Mouse (Mus musculus): ENCODE results near the gene Pkp4.
"Not testable (repeated sequence)": the region's sequence is repeated elsewhere in the genome, so short reads cannot be mapped to it uniquely, and the experiment has no call there.

Pkp4 gene

DNA sequence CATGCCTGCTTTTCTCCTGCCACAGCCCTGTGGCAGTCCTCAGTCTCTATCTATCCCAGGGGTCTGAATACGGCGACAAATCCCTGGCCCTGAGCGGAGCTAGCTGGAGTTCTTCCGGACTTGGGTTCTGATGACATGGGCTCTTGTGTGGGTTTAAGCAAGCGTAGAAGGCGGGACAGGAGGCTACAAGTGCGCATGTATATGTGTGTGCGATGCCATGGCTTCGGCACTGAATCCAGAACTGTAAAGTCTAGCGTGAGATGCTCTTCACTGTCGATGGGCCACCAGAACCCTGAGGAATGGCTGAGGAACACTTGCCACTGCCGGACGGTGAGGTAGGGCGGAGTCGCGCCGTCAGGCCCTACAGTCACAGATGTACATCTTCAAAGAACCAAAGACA lies 222.6 kb downstream of the Pkp4 start:
- DNase-seq (ENCODE audit: low read depth, low spot score), result no peak

DNA sequence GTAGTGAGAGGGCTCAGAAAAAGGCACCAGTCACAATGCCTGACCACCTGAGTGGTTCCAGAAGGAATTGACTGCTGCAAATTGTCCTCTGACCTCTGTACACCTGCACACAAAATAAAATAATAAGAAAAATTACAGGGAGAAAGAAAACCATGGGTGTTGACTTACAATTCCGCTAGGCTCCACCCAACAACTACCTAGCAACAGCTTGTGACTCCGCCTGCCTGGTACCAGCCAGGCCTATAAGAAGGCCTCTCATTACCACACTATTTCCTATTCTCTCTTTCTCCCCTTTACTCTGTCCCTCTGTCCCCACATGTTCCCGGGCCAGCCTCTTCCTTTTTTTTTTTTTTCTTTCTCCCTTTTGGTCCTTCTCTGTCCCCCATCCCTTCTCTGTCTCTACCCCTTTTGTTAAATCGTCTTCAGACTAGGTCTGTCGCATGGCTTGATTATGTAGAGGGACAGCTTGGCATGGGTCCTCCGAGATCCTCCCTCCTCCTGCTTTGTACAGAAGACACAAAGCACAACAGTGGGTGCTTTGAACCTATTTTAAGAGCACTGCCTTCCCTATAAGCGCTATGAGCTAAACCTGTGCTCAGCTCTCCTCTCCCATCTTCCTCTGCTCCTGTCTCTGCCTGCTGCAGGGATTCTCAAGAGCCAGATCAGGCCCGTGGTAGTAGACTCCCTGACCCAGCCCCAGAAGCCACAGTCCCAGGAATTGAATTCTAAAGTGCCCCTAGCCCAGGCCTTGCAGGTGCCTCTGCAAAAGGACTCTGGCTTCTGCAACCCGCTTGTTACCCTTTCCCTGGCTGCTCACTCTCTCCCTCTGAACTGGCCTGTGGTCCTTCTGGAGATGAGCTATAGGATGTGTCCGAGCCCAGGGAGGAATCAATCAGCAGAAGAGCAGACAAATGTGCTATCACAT lies 223.5 kb downstream of the Pkp4 start:
- DNase-seq (ENCODE audit: low read depth, low spot score), result no peak

GRCm38 (mm10) chr2:59385211-59385935 lies 224.7 kb downstream of the Pkp4 start:
- no peak for DNase-seq (ENCODE audit: low read depth, low spot score)

GRCm38 (mm10) chr2:59389971-59390370 lies 229.3 kb downstream of the Pkp4 start:
- no peak for DNase-seq (ENCODE audit: low read depth, low spot score)

DNA sequence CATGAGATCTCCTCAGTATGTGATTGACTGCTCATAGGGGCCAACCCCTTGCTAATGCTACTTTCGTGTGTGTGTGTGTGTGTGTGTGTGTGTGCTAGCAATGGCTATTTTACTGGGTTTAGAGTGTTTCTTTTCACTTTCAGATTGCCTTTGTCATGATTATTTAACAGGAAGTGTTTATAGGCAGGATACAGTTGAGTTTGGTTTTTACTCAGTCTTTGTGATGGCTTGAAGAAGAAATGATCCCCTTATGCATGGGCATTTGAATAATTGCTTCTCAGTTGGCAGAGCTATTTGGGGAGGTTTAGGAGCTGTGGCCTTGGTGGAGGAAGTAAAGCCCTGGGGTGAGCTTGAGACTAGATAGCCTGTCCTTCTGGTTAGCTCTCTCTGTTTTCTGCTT lies 232.5 kb downstream of the Pkp4 start:
- peak; percentile 15 for DNase-seq (ENCODE audit: low read depth, low spot score)

- DNase-seq (ENCODE audit: low read depth, low spot score), result no peak
Measured at GRCm38 (mm10) chr2:59394651-59395050, 234.0 kb downstream of the Pkp4 start.

DNA sequence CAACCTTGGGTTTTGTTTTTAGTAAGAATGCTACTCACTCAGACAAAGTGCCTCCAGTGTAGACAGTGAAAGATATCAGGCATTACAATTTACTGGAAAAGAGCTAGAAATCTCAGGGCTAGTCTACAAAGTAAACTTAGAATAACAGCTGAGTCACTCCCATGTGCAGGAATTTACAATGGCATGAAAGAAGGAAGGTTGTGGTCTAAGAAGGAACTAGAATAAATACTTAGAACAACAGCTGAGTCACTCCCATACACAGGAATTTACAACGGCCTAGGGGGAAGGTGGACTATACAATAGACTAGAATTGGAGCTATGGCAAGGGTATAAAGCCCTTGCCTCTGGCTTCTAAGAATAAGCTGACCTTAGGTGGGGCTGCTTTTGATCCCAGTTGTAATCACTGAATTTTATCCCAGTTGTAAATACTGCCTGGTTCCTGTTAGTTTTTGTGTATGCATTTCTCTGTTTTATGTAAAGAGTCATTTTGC lies 234.6 kb downstream of the Pkp4 start:
- DNase-seq (ENCODE audit: low read depth, low spot score), result not testable (repeated sequence)

DNA sequence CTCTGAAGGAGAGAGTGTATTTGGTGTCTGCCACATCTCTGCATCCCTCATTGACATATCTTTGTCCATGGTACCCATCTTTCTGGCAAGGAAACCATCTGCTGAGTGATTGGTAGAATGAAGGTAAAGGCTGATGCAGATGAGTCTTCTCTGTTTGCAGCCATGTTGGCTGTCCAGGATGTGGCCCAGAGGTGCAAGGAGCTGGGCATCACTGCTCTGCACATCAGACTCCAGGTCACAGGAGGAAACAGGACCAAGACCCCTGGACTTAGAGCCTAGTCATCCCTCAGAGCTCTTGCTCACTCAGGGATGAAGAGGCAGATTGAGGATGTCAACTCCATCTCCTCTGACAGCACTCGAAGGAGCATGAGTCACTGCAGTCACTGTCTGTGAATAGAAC lies 235.9 kb downstream of the Pkp4 start:
- DNase-seq (ENCODE audit: low read depth, low spot score), result no peak

- no peak for DNase-seq (ENCODE audit: low read depth, low spot score)
Measured at GRCm38 (mm10) chr2:59397531-59397930, 236.9 kb downstream of the Pkp4 start.

DNA sequence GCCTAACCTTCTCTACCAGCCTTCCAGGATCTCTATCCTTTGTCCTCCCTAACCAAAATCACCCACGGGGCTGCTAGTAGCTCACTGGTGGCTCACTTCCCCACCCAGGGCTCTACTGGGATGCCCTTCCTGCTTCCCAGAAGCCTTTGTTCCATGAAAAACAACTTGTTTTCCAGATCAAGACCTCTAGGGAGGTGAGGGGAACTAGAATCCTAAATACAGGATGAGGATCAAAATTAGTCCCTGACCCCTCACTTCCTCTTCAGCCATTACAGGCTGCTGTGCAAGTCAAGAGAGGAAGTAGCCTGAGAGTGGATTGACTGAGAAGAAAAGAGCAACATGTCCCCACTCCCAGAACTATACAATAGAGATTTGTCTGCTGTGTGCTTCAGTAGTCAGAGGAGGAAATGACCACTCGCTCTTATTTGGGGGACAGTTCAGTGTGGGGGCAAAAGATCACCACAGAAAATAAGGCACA lies 240.3 kb downstream of the Pkp4 start:
- DNase-seq (ENCODE audit: low read depth, low spot score), result no peak

DNA sequence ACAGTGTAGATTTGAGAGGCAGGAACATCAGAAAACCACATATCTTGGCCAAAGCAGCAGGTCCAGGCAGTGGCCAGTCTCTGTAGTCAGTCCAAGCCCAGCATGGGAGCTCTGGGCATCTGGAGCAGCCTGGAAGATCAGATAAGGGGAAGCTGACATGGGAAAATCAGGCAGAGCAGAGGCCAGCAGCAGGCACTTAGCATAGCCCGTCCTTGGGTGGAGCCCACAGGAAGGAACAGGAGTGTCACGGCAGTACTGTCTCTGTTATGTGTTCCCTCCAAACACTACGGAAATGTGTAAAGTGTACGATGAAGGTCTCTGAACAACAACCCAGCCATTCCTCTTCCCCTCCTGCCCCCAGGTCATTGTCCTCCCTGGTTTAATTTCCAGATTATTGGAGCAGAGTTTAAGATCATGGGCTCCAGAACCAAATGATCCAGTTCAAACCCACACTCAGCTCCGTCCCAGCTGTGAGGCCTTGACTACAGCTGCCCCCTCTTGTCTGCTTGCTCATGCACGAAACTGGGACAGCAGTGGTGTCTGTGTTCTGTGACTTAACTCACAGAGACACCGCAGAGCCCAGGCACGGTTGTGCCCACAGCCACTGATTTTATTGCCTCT lies 241.3 kb downstream of the Pkp4 start:
- DNase-seq (ENCODE audit: low read depth, low spot score), result no peak

GRCm38 (mm10) chr2:59404022-59404421 lies 243.4 kb downstream of the Pkp4 start:
- no peak for DNase-seq (ENCODE audit: low read depth, low spot score)
